Mouse (Mus musculus) adrenal gland, postnatal 25 days (tissue): ENCODE results near the gene Metrn. TPM values are rescaled to one million over a fixed set of nuclear protein-coding genes. Genes with fewer than 3 reads are reported as not detected.
A peak's percentile ranks its signal among the peaks of the same experiment; 100 is the strongest.
"Not testable (repeated sequence)": the region's sequence is repeated elsewhere in the genome, so short reads cannot be mapped to it uniquely, and the experiment has no call there.

Experiments
- DNase-seq: peaks from one replicate; pipeline ENCODE4 v3.0.0; 2021; ENCODE audit warnings: mixed read lengths
- total RNA-seq: library from RNA; stranded (reverse); gene quantifications from 2 replicates; pipeline ENCODE4 v1.2.3, GENCODE M21; 2021

Metrn gene
- total RNA-seq, 1 experiment from 2014 or later: 25.5 TPM

GRCm38 (mm10) chr17:25830806-25831431 is 34.0 kb upstream of the Metrn start:
- DNase-seq: no peak

DNA sequence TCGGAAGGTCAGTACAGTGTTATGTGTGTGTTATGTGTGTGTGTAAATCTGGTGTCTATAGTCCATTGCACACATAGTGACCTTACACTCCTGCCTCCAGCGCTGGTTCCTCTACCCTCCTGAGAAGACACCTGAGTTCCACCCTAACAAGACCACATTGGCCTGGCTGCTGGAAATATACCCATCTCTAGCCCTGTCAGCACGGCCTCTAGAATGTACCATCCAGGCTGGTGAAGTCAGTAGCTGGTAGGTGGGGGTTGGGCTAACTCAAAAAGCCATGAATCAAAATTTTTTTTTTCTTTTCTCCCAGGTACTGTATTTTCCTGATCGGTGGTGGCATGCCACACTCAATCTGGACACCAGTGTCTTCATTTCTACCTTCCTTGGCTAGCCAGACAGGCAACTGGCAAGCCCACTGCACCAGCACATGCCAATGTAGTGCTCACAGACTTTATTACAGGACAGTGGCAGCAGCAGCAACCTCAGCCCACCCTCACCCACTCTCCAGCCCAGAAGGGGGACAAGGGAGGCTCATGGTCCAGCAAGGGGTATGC is 33.3 kb upstream of the Metrn start:
- DNase-seq: no peak

GRCm38 (mm10) chr17:25829558-25830017 is 32.7 kb upstream of the Metrn start:
- no peak for DNase-seq

DNA sequence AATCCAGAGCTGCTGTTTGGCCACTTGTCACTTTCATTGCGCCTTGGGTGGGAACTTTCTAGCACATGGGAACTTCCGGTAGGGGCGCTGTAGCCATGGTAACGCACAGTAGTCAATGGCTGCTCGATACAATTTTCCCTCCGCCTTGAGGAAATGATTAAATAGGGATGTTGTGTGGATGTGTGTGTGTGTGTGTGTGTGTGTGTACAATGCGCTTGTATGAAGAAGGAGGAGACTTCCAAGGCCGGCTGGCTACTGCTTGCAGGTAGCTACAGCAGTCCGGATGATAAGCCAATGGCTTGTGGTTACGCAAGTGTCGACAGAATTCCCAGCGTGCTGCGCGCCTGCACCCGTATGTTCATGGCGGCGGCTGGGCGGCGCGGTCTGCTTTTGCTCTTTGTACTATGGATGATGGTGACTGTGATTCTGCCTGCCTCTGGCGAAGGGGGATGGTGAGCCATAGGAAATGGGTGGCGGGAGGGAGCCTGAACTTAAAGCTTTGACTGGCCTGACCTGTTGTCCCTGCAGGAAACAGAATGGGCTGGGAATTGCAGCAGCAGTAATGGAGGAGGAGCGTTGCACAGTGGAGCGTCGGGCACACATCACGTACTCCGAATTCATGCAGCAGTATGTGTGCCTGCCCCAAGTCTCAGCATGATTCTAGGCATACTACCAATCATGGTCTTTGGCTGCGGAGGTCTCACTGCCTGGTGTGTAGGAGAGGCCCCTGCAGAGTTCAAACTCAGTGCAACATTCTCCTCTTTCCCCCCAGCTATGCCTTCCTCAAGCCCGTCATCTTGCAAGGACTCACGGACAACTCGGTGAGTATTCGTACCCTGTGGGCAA is 32.0 kb upstream of the Metrn start, which contains the start of gene Jmjd8:
Gene Jmjd8 (plus strand): TSS at position 156 of the 846 bp plus-strand sequence.
- peak; percentile 79 for DNase-seq

- no peak for DNase-seq
These were observed 31.3 kb upstream of the Metrn start for GRCm38 (mm10) chr17:25828223-25828594.

GRCm38 (mm10) chr17:25827546-25828222 is 30.7 kb upstream of the Metrn start:
- no peak for DNase-seq

DNA sequence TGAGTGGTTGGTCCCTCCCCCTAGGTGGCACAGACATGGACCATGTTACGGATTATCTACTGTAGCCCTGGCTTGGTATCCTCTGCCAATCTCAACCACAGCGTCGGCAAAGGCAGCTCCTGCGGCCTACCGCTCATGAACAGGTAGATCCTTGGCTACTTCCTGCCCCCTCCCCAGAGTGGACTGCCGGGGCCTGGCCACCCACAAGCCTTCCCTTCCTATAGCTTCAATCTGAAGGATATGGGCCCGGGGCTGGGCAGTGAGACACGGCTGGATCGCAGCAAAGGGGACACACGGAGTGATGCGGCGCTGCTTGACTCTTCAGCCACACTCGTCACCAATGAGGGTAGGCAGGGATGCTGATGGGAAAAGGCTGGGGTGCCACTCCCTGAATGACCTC is 30.1 kb upstream of the Metrn start:
- DNase-seq: no peak

DNA sequence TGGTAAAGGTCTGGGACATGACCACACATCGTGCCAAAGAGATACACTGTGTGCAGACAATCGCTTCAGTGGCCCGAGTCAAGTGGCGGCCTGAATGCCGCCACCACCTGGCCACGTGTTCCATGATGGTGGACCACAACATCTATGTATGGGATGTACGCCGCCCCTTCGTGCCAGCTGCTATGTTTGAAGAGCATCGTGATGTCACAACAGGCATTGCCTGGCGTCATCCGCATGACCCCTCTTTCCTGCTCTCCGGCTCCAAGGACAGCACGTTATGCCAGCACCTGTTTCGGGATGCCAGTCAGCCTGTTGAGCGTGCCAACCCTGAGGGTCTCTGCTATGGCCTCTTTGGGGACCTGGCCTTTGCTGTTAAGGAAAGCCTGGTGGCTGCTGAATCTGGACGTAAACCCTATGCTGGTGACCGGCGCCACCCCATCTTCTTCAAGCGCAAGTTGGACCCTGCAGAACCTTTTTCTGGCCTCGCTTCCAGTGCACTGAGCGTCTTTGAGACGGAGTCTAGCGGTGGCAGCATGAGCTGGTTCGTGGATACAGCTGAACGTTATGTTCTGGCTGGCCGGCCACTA is 29.1 kb upstream of the Metrn start:
- DNase-seq: no peak

DNA sequence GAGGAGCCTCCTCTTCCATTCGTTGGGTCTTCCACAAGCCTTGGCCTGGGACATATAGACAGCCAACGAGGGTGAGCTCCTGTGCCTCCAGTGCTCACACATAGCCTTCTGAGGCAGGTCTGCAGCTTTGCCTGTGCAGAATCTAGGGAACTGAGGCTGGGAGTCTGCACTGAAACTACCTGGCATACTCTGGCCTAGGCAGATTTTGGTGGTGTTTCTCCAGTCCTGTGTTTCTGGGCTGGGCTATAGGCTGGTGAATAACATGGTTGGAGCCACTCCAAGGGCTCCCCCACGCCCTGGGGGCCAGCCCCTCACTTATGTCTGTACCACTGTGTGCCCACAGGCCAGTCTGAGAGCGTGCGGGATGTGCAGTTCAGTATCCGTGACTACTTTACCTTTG is 28.4 kb upstream of the Metrn start:
- DNase-seq: no peak

- DNase-seq: no peak
These were observed 27.6 kb upstream of the Metrn start for GRCm38 (mm10) chr17:25824362-25825142.

- peak; percentile 59 for DNase-seq
These were observed 26.5 kb upstream of the Metrn start, which contains the start of gene Wdr24 for GRCm38 (mm10) chr17:25823452-25823851. Gene Wdr24 (plus strand): TSS chr17:25823627.

DNA sequence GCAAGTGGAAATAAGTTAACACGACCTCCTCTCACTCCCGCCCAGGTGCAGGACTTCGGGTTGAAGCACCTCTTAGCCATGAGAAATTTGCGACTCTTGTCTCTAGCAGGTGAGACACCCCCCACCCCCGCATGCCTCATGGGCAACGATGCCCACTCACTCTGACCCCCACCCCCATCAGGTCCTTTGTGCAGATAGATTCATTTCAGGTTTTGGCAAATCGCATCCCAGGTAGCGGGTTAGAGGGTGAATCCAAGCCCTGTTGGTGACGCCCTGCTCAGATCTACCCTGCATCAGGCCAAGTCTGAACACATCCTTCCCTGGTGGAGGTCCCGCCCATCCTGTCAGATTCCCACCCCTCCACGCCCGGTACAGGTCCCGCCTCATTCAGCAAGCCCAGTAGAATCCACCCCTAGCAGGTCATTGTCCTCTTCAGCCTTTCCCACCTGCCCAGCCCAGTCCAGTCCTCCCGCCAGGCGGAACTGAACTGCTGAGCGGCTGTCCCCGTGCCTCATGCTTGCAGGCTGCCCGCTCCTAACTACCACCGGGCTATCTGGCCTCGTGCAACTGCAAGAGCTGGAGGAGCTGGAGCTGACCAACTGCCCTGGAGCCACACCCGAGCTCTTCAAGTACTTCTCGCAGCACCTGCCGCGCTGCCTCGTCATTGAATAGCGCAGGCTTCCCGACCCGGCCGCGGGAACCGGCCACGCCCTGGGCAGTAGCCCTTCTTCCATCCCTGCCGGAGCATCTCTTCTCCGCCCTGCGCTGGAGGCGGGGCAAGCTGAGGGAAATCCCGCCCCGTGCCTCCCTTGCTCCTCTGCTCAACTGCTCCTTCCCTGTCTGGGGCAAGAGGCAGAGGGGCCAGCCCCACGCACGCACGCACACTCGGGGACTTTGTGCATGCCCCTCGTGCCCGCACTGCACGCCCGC is 22.2 kb upstream of the Metrn start:
- DNase-seq: no peak

GRCm38 (mm10) chr17:25817662-25818061 is 20.7 kb upstream of the Metrn start:
- no peak for DNase-seq

DNA sequence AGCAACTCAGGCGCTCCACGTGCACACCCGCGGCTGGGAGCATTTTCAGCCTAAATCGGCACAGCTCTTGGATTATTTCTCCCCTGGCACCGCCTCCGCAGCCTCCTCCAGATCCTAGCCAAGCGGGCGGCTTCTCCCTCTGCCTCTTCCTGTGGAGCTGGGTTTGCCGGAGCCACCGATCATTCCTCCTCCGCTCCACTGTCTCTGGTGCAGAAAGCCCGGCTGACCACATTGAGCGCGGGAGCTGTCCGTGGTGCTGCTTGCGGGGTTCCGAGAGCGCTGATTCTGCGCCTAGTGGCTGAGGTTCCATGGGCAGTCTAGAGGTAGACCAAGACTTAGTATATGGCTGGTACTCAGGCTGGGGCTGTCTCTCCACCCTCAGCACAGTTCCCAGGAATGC is 16.5 kb upstream of the Metrn start:
- peak; percentile 89 for DNase-seq

DNA sequence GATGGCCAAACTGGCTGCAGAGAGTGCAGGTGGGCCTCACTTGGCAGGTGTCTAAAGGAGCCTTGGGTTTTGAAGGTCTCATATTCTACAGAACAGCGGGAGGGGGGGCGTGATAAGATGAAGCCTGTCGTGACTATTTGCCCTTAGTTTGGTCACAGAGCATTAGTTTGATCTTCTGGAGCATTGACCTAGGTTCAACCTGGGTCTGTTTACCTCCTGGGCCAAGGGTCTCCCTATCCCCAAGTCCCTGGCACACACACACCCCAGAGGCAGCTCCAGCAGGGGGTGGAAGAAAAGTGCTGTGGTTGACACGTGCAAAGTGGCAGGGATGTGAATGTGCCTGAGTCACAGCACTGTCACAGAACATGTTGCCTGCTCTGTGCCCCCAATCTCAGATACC is 14.0 kb upstream of the Metrn start:
- DNase-seq: no peak

DNA sequence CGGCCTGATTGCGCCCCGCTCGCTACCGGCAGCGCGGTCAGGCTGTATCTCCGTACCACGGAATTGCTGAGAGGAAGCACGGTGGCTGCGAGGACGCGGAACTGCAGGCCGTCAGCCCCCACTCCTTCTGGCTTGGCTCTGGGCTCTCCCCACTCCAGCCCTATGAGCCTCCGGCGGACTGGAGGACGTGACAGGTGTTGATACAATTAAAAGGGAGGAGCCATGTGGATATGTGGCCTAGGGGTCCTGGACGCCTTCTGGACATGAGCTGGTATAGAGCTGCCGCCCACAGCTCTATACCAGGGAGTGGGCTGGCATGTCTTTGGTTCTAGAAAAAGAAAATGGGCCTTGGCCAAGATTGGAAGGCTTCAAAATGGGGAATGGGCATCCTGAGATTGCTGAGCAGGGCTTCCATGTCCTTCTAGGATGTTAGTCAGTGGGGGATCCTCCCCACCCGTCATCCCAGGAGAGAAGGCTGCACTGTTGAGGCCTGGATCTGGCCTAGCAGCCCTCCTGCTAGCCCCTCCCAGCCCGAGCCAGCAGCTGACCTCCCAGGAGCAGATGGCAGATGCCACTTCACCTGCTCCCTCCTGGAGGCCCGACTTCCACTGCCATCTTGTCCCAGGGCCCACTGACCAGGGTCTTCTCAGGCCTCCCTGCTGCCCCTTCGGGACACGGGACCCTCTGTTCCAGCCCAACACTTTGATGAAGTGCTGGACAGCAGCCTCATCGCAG is 12.8 kb upstream of the Metrn start:
- DNase-seq: no peak

GRCm38 (mm10) chr17:25808789-25809605 is 12.1 kb upstream of the Metrn start, which contains the start of gene Fbxl16:
Gene Fbxl16 (plus strand): TSS chr17:25809085.
- DNase-seq: peak; percentile 91

GRCm38 (mm10) chr17:25808028-25808427 is 11.1 kb upstream of the Metrn start:
- no peak for DNase-seq

GRCm38 (mm10) chr17:25807452-25807851 is 10.5 kb upstream of the Metrn start:
- not testable (repeated sequence) for DNase-seq
